Mouse (Mus musculus): ENCODE measurements around the gene Dhcr24. TPM values are rescaled to one million over a fixed set of nuclear protein-coding genes. Genes with fewer than 3 reads are reported as not detected.

Dhcr24 gene
- polyA plus RNA-seq, 1 experiment from 2014 or later: 8.1 TPM

DNA sequence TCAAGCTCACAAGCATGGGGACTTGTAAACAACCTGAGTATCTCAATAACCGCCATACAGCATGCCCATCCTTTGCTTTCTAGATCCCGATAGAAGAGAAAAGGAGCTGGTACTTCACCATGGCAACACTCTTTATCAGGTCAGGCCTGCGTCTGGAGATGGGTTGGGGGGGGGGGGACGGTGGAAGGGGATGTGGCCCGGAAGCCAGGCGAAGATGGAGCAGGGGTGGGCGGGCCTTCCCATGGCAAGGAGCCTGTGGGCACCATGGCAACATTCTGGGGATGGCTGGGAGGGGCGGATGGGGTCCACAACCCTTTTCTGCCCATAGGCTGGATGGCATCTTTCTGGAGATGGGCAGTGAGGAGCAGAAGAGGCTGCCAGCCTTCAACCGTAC, 73.2 kb downstream of the Dhcr24 start:
- no peak overlapping the region for H3K4me3 ChIP-seq (ENCODE audit: low read depth, low read length)
- no peaks in the 10 kb centered on the region; the same call in 1 of the 2 replicates for H3K4me1 ChIP-seq (ENCODE audit: control insufficient read depth, low read depth, low read length)
- no peaks in the 10 kb centered on the region for H3K9me3 ChIP-seq (replicated peaks; ENCODE audit: control insufficient read depth, low read length)
- no peaks in the 10 kb centered on the region for H3K27me3 ChIP-seq (ENCODE audit: control insufficient read depth, insufficient read depth, low read depth, low read length)
- H3K4me2 ChIP-seq (ENCODE audit: low read depth, low read length): no peak overlapping the region
- H3K9ac ChIP-seq (ENCODE audit: low read depth, low read length): no peak overlapping the region
- 40% methylated on average over 9 of the region's 9 CpGs for WGBS (ENCODE audit: insufficient replicate concordance)
- ATAC-seq (ENCODE audit: low read depth): no peak
- no peaks in the 10 kb centered on the region for H3K36me3 ChIP-seq (ENCODE audit: control insufficient read depth, insufficient read depth)
- no peak overlapping the region for H3K27ac ChIP-seq (ENCODE audit: low read length)

Other genes with a start within 250 kb of the Dhcr24 start
- 3.5 and 3.8 TPM in 2 replicates for gene Usp24, start 244.8 kb upstream of the Dhcr24 start, polyA plus RNA-seq (2015; fragmentation: Nextera tagmentation; extraction: Ambion mirVana)
- 89.7 and 99.6 TPM in 2 replicates for gene Pcsk9, start 96.7 kb upstream of the Dhcr24 start, polyA plus RNA-seq (2015; fragmentation: Nextera tagmentation; extraction: Ambion mirVana)
- gene Bsnd, start 68.8 kb upstream of the Dhcr24 start, polyA plus RNA-seq (2015; fragmentation: Nextera tagmentation; extraction: Ambion mirVana): not detected in 2 replicates
- gene Lexm, start 56.2 kb downstream of the Dhcr24 start, polyA plus RNA-seq (2015; fragmentation: Nextera tagmentation; extraction: Ambion mirVana): not detected in 2 replicates
- 0.04 and 0.22 TPM in 2 replicates for gene Ttc22, start 61.4 kb downstream of the Dhcr24 start, polyA plus RNA-seq (2015; fragmentation: Nextera tagmentation; extraction: Ambion mirVana)
- gene Pars2, start 90.0 kb downstream of the Dhcr24 start, polyA plus RNA-seq (2015; fragmentation: Nextera tagmentation; extraction: Ambion mirVana): 4.9 and 5.4 TPM in 2 replicates
- gene Ttc4, start 117.9 kb downstream of the Dhcr24 start, polyA plus RNA-seq (2015; fragmentation: Nextera tagmentation; extraction: Ambion mirVana): 33.6 and 34.0 TPM in 2 replicates
- gene Mroh7, start 169.9 kb downstream of the Dhcr24 start, polyA plus RNA-seq (2015; fragmentation: Nextera tagmentation; extraction: Ambion mirVana): 0.08 and 0.09 TPM in 2 replicates
- 0.05 and 0.06 TPM in 2 replicates for gene Fam151a, start 172.9 kb downstream of the Dhcr24 start, polyA plus RNA-seq (2015; fragmentation: Nextera tagmentation; extraction: Ambion mirVana)
- gene Acot11, start 244.0 kb downstream of the Dhcr24 start, polyA plus RNA-seq (2015; fragmentation: Nextera tagmentation; extraction: Ambion mirVana): 4.9 and 6.1 TPM in 2 replicates